Mouse (Mus musculus) splenic B cell, adult 2 months (primary cell): ENCODE measurements around the gene Irf2bp2.
"Not testable (repeated sequence)": the region's sequence is repeated elsewhere in the genome, so short reads cannot be mapped to it uniquely, and the experiment has no call there.

Experiments used
- DNase-seq: peaks from one replicate; pipeline ENCODE4 v3.0.0-alpha.2; 2011; ENCODE audit warnings: low read depth, low spot score
- H3K27me3 ChIP-seq: 2 replicates; pipeline ENCODE4 v1.6.1; 2012; ENCODE audit warnings: mild to moderate bottlenecking, low read length, moderate library complexity, mixed read lengths; ENCODE audit not compliant: control insufficient read depth, poor library complexity, insufficient read depth, severe bottlenecking
- H3K36me3 ChIP-seq: 2 replicates; pipeline ENCODE4 v1.6.1; 2012; ENCODE audit warnings: mild to moderate bottlenecking, low read length, moderate library complexity, mixed read lengths; ENCODE audit not compliant: control insufficient read depth, poor library complexity, insufficient read depth, severe bottlenecking

Gene Irf2bp2

DNA sequence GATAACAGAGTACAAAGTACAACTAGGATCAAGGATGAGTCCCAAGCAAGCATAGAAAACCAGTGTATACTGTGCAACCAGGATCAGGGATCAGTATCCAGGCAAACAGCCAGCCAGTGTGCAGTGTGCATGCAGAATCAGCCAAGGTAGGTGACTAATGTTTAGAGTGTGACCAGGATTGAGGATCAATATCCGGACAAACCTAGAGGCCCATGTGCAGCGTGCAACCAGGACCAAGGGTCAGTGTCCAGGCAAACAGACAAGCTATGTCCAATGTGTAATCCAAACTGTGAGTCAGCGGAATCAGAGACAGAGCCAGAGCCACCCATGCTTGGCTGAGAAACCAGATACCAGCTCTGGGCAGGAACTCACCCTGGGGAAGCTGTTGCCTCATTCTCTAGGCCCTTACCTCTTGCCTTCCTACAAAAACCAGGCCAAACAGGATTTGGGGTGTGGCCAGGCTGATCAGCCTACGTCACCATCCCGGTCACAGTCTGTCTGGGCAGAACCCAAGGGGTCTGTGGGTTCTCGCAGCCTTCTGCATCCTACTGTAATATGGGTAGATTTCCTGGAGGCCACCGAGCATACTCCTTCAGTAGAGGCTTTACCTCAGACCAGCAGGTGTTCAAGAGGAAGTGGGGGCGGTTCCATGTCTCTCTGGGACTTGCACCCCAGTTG is 20.4 kb upstream of the Irf2bp2 start:
- peak; percentile 64 for DNase-seq
- Histone ChIP-seq H3K27me3 (no peaks in the 10 kb centered on the region), H3K36me3 (no peaks in the 10 kb centered on the region)

DNA sequence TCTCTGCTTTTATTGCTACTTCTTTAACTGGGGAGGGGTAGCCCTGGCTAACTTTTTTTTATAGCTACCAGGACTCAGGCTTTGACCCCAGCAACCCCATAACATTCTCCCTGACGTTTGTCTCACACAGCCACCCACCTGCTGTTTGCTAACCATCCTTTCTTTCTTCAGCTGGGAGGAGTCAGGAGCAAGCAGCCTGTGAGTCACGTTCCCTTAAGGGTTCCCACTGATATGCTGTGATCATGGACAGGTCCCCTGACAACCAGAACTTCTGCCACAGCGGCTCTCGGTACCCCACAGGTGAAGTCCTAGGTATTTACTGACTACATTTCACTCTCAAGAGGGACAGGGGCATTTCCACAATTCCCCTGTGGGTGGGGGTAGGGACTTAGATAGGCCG is 19.4 kb upstream of the Irf2bp2 start:
- DNase-seq: no peak
- H3K36me3 ChIP-seq: no peaks in the 10 kb centered on the region
- no peaks in the 10 kb centered on the region for H3K27me3 ChIP-seq

GRCm38 (mm10) chr8:126612739-126613138 is 19.0 kb upstream of the Irf2bp2 start:
- no peak for DNase-seq
- H3K36me3 ChIP-seq: no peaks in the 10 kb centered on the region
- H3K27me3 ChIP-seq: no peaks in the 10 kb centered on the region

GRCm38 (mm10) chr8:126610713-126611112 is 16.9 kb upstream of the Irf2bp2 start:
- Histone ChIP-seq H3K36me3 (no peaks in the 10 kb centered on the region), H3K27me3 (no peaks in the 10 kb centered on the region)
- DNase-seq: no peak

DNA sequence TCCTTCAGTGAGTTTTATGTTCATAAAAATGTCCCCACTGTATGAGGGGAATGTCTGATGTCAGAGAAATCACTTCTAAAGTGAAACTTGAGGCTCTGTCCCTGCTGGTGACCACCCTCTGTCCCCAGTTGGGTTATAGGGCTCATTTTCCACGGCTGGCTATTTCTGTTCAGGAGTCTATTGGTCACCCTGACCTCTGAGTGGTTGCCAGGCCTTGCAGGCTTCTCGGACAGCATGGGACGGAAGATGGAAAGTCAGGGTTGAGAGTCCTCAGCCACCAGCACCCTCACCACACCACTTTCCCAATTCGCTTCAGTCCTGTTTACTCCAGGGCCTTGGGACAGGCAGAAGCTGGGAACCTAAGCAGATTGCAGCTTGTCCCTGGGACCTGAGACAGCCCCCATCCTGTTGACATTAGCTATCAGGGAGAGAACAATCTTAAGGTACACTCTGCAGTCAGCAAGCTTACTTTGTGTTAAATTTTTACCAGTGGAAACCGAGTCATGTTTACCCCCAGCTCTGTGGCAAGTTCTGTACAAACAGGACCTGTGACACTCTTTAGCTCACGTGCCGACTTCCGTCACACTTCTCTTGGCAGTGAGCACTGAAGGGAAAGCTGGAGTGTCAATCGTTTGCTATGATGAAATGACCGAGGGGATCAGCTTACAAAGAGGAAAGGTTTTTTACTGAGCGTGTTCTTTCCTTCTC is 15.9 kb upstream of the Irf2bp2 start:
- Histone ChIP-seq H3K36me3 (no peaks in the 10 kb centered on the region), H3K27me3 (no peaks in the 10 kb centered on the region)
- no peak for DNase-seq

DNA sequence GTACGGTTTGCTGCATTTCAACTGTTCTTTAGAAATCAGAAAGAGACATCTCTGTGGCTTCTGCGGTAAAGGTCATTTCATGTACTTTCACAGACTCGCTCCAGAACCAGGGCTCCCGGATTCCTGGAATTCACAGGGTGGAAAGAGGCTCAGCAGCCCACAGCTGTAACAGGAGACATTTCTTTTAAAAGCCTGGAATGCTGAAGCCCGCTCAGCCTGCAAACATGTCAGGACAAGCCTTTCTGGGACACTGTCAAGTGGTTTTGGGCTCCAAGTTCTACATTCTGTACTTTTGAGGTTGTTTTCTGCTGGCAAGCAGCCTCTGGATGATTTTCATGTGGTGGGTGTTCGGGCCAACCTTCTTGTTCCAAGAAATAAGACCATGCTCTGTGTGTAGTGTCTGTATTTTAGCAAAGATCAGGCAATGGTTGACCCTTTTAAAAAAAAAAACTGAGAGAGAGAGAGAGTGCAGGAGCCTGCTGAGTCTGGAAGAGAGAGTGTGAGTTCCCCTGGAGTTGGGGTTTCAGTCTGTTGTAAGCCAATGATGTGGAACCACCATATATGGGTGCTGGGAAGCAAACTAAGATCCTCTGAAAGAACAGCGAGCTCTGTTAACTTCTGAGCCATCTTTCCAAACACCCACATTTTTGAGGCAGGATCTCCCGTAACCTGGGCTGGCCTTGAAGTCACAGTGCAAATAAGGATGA is 9.6 kb upstream of the Irf2bp2 start:
- H3K27me3 ChIP-seq: no peaks in the 10 kb centered on the region
- no peak for DNase-seq
- H3K36me3 ChIP-seq: no peaks in the 10 kb centered on the region

DNA sequence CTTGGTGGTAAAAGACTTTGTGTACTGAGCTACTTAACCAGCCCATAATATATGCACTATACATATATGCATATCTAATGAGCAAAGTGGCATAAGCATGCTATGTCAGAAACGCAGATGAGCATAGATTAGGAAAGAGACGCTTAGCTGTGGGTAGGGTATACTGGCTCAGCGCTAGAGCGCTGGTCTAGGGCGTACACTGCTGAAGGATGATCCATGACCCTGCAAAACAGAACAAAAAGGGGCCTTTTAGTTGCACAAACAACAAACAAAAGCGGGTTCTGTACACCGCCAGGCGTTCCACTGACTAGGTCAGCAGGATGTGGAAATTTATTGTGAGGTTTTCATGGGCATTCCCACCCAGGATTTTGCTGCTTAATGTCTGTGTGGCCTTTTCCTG is 8.9 kb upstream of the Irf2bp2 start:
- no peaks in the 10 kb centered on the region for H3K27me3 ChIP-seq
- H3K36me3 ChIP-seq: no peaks in the 10 kb centered on the region
- no peak for DNase-seq

- DNase-seq: peak; percentile 69
- Histone ChIP-seq H3K36me3 (no peaks in the 10 kb centered on the region), H3K27me3 (no peaks in the 10 kb centered on the region)
Observed at GRCm38 (mm10) chr8:126601325-126601724, 7.5 kb upstream of the Irf2bp2 start.

GRCm38 (mm10) chr8:126600816-126601243 is 7.0 kb upstream of the Irf2bp2 start:
- Histone ChIP-seq H3K27me3 (no peaks in the 10 kb centered on the region), H3K36me3 (no peaks in the 10 kb centered on the region)
- no peak for DNase-seq

GRCm38 (mm10) chr8:126600388-126600787 is 6.6 kb upstream of the Irf2bp2 start:
- H3K36me3 ChIP-seq, DNase-seq, H3K27me3 ChIP-seq: not testable (repeated sequence)

GRCm38 (mm10) chr8:126599297-126599696 is 5.5 kb upstream of the Irf2bp2 start:
- H3K27me3 ChIP-seq: no peaks in the 10 kb centered on the region
- DNase-seq: no peak
- H3K36me3 ChIP-seq: no peaks in the 10 kb centered on the region

- H3K27me3 ChIP-seq: no peaks in the 10 kb centered on the region
- H3K36me3 ChIP-seq: no peaks in the 10 kb centered on the region
- DNase-seq: peak; percentile 67
Observed at GRCm38 (mm10) chr8:126598218-126598617, 4.4 kb upstream of the Irf2bp2 start.

- Histone ChIP-seq H3K27me3 (no peaks in the 10 kb centered on the region), H3K36me3 (no peaks in the 10 kb centered on the region)
- no peak for DNase-seq
Observed at GRCm38 (mm10) chr8:126596721-126597120, 2.9 kb upstream of the Irf2bp2 start.

DNA sequence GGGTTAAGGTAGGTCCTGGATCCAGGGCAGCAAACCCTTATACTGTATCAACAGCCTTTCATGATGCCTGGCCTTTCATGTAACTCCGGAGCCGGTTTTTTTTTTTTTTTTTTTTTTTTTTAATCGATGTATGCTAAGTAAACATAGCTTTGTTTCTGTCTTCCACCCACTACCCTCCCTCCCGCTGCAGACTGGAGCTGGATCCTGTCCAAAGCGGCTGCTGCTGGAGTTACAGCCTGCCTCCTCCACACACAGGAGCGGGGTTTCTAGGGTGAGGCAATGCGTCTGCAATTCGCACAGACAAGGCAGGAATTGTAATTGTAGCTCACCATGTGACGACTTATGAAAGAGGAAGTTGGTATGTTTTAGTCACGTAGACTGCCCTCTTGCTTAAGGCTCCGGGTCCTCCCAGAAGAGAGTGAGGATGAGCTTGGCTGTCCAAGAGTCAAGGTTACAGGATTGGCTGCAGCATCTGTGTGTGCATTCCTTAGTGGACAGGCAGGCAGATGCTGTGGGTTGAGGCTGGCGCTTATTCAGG is 2.4 kb upstream of the Irf2bp2 start:
- DNase-seq: peak; percentile 91
- H3K27me3 ChIP-seq: no peaks in the 10 kb centered on the region
- H3K36me3 ChIP-seq: no peaks in the 10 kb centered on the region
